Mouse (Mus musculus) myocyte (in vitro differentiated cells): ENCODE data around the gene Osbpl2.

Experiments used
- E2F4 ChIP-seq: IDR thresholded peaks from one replicate; pipeline ENCODE4 v1.6.1; 2011; ENCODE audit warnings: mild to moderate bottlenecking, control low read depth, moderate library complexity; ENCODE audit not compliant: insufficient read depth
- MAX ChIP-seq: IDR thresholded peaks from one replicate; pipeline ENCODE4 v1.6.1; 2011; ENCODE audit warnings: low read depth, mild to moderate bottlenecking, control low read depth
- MYOD1 ChIP-seq, 3 experiments: IDR thresholded peaks; one replicate each; pipeline ENCODE4 v1.6.1; 2011; ENCODE audit warnings: control low read depth in 2 of 3, low read depth in 2 of 3, mild to moderate bottlenecking in 2 of 3, moderate library complexity in 1 of 3; ENCODE audit not compliant: insufficient read length in 2 of 3, control insufficient read depth in 1 of 3
- POLR2A ChIP-seq: IDR thresholded peaks from one replicate; pipeline ENCODE4 v1.6.1; 2011; ENCODE audit warnings: low read depth, mild to moderate bottlenecking, control low read depth, moderate library complexity; ENCODE audit not compliant: insufficient read length
- SRF ChIP-seq: IDR thresholded peaks from one replicate; pipeline ENCODE4 v1.6.1; 2011; ENCODE audit warnings: low read depth; ENCODE audit not compliant: control insufficient read depth, insufficient read length
- TCF12 ChIP-seq: IDR thresholded peaks from one replicate; pipeline ENCODE4 v1.6.1; 2011; ENCODE audit warnings: mild to moderate bottlenecking, control low read depth; ENCODE audit not compliant: poor library complexity, insufficient read depth, severe bottlenecking
- TCF3 ChIP-seq: IDR thresholded peaks from one replicate; pipeline ENCODE4 v1.6.1; 2011; ENCODE audit warnings: low read depth, control low read depth; ENCODE audit not compliant: insufficient read length
- USF1 ChIP-seq: IDR thresholded peaks from one replicate; pipeline ENCODE4 v1.6.1; 2011; ENCODE audit warnings: low read depth, mild to moderate bottlenecking, control low read depth, moderate library complexity

- TF ChIP-seq USF1 (no peak), MAX (no peak), POLR2A (no peak), SRF (no peak), E2F4 (no peak), TCF3 (no peak), TCF12 (no peak), MYOD1 (IDR thresholded peaks at IDR 0.05; ENCODE audit: control insufficient read depth in 1 of 3, insufficient read length in 2 of 3, low read depth in 2 of 3) (no peak)
These were observed 39.5 kb downstream of the Osbpl2 start for GRCm38 (mm10) chr2:180158627-180159026.
